Mouse (Mus musculus): ENCODE data around the gene Gm4881. TPM values are rescaled to one million over a fixed set of nuclear protein-coding genes. Genes with fewer than 3 reads are reported as not detected.

Gm4881 gene
- polyA plus RNA-seq (2015; fragmentation: Nextera tagmentation; extraction: Ambion mirVana) = not detected in 2 replicates

GRCm38 (mm10) chr7:24944257-24944950 lies at the start of gene Gm4881:
Gene Gm4881, minus strand, starts transcription at chr7:24944494.
- peaks cover 100% of the 10 kb centered on the region for H3K27me3 ChIP-seq
- under 1% methylated on average over 72 of the region's 72 CpGs for WGBS
- H3K9ac ChIP-seq = no peak within 1 kb of the TSS
- H3K27ac ChIP-seq = no peak within 1 kb of the TSS
- no peaks in the 10 kb centered on the region for H3K36me3 ChIP-seq
- H3K4me1 ChIP-seq = peaks cover 7% of the 10 kb centered on the region
- H3K9me3 ChIP-seq = no peaks in the 10 kb centered on the region
- ATAC-seq (ENCODE audit: borderline replicate concordance, extremely low read depth, low FRiP score, low TSS enrichment) = no peak
- peak within 1 kb of the TSS; percentile 52 for H3K4me2 ChIP-seq
- H3K4me3 ChIP-seq = peak within 1 kb of the TSS; percentile 24

- H3K4me3 ChIP-seq = no peak overlapping the region
- no peaks in the 10 kb centered on the region for H3K4me1 ChIP-seq
- ATAC-seq (ENCODE audit: borderline replicate concordance, extremely low read depth, low FRiP score, low TSS enrichment) = no peak
- no peak overlapping the region for H3K27ac ChIP-seq
- no peaks in the 10 kb centered on the region for H3K27me3 ChIP-seq
- no peaks in the 10 kb centered on the region for H3K36me3 ChIP-seq
- H3K4me2 ChIP-seq = no peak overlapping the region
- no peak overlapping the region for H3K9ac ChIP-seq
- no peaks in the 10 kb centered on the region for H3K9me3 ChIP-seq
- WGBS = 61% methylated on average over 6 of the region's 6 CpGs
These were observed 48.8 kb upstream of the Gm4881 start for GRCm38 (mm10) chr7:24993081-24993480.

GRCm38 (mm10) chr7:24990478-24990877 lies 46.2 kb upstream of the Gm4881 start:
- Histone ChIP-seq H3K9me3 (no peaks in the 10 kb centered on the region), H3K9ac (no peak overlapping the region), H3K4me1 (no peaks in the 10 kb centered on the region), H3K36me3 (no peaks in the 10 kb centered on the region), H3K27me3 (no peaks in the 10 kb centered on the region), H3K4me2 (no peak overlapping the region), H3K4me3 (no peak overlapping the region), H3K27ac (no peak overlapping the region)
- WGBS = 84% methylated on average over 8 of the region's 8 CpGs
- no peak for ATAC-seq (ENCODE audit: borderline replicate concordance, extremely low read depth, low FRiP score, low TSS enrichment)

- no peak overlapping the region for H3K4me3 ChIP-seq
- no peak overlapping the region for H3K4me2 ChIP-seq
- H3K36me3 ChIP-seq = no peaks in the 10 kb centered on the region
- H3K27ac ChIP-seq = no peak overlapping the region
- no peak for ATAC-seq (ENCODE audit: borderline replicate concordance, extremely low read depth, low FRiP score, low TSS enrichment)
- H3K27me3 ChIP-seq = no peaks in the 10 kb centered on the region
- H3K9me3 ChIP-seq = no peaks in the 10 kb centered on the region
- WGBS = 76% methylated on average over 14 of the region's 14 CpGs
- no peaks in the 10 kb centered on the region for H3K4me1 ChIP-seq
- no peak overlapping the region for H3K9ac ChIP-seq
These were observed 43.6 kb upstream of the Gm4881 start for GRCm38 (mm10) chr7:24987941-24988340.

- Histone ChIP-seq H3K27me3 (no peaks in the 10 kb centered on the region), H3K4me2 (no peak overlapping the region), H3K36me3 (no peaks in the 10 kb centered on the region), H3K9ac (no peak overlapping the region), H3K4me3 (no peak overlapping the region), H3K4me1 (no peaks in the 10 kb centered on the region), H3K27ac (no peak overlapping the region), H3K9me3 (no peaks in the 10 kb centered on the region)
- ATAC-seq (ENCODE audit: borderline replicate concordance, extremely low read depth, low FRiP score, low TSS enrichment) = no peak
- 65% methylated on average over 5 of the region's 5 CpGs for WGBS
These were observed 41.5 kb upstream of the Gm4881 start for GRCm38 (mm10) chr7:24985799-24986198.

- Histone ChIP-seq H3K4me1 (no peaks in the 10 kb centered on the region), H3K27me3 (no peaks in the 10 kb centered on the region), H3K36me3 (no peaks in the 10 kb centered on the region), H3K9me3 (no peaks in the 10 kb centered on the region), H3K4me3 (no peak overlapping the region), H3K9ac (no peak overlapping the region), H3K4me2 (no peak overlapping the region), H3K27ac (no peak overlapping the region)
- ATAC-seq (ENCODE audit: borderline replicate concordance, extremely low read depth, low FRiP score, low TSS enrichment) = no peak
- 86% methylated on average over 2 of the region's 2 CpGs for WGBS
These were observed 40.0 kb upstream of the Gm4881 start for GRCm38 (mm10) chr7:24984307-24984706.

- Histone ChIP-seq H3K9ac (no peak overlapping the region), H3K9me3 (no peaks in the 10 kb centered on the region), H3K4me3 (no peak overlapping the region), H3K27me3 (no peaks in the 10 kb centered on the region), H3K36me3 (no peaks in the 10 kb centered on the region), H3K4me2 (no peak overlapping the region), H3K4me1 (no peaks in the 10 kb centered on the region), H3K27ac (no peak overlapping the region)
- ATAC-seq (ENCODE audit: borderline replicate concordance, extremely low read depth, low FRiP score, low TSS enrichment) = no peak
- 75% methylated on average over 5 of the region's 5 CpGs for WGBS
These were observed 39.1 kb upstream of the Gm4881 start for GRCm38 (mm10) chr7:24983396-24983795.

- no peak for ATAC-seq (ENCODE audit: borderline replicate concordance, extremely low read depth, low FRiP score, low TSS enrichment)
- 67% methylated on average over 7 of the region's 7 CpGs for WGBS
These were observed 36.1 kb upstream of the Gm4881 start for GRCm38 (mm10) chr7:24980439-24980838.

GRCm38 (mm10) chr7:24978781-24979180 lies 34.5 kb upstream of the Gm4881 start:
- WGBS = 81% methylated on average over 7 of the region's 7 CpGs
- ATAC-seq (ENCODE audit: borderline replicate concordance, extremely low read depth, low FRiP score, low TSS enrichment) = no peak
- no peaks in the 10 kb centered on the region for H3K9me3 ChIP-seq
- no peak overlapping the region for H3K4me3 ChIP-seq
- no peaks in the 10 kb centered on the region for H3K4me1 ChIP-seq
- H3K9ac ChIP-seq = no peak overlapping the region
- no peak overlapping the region for H3K27ac ChIP-seq
- no peak overlapping the region for H3K4me2 ChIP-seq
- H3K27me3 ChIP-seq = no peaks in the 10 kb centered on the region
- no peaks in the 10 kb centered on the region for H3K36me3 ChIP-seq

More at GRCm38 (mm10) chr7:24980439-24980838, 36.1 kb upstream of the Gm4881 start:
- Histone ChIP-seq H3K9ac (no peak overlapping the region), H3K4me1 (no peaks in the 10 kb centered on the region), H3K36me3 (no peaks in the 10 kb centered on the region), H3K4me3 (no peak overlapping the region), H3K27me3 (no peaks in the 10 kb centered on the region), H3K4me2 (no peak overlapping the region), H3K27ac (no peak overlapping the region), H3K9me3 (no peaks in the 10 kb centered on the region)

GRCm38 (mm10) chr7:24974893-24975595 lies 30.8 kb upstream of the Gm4881 start:
- Histone ChIP-seq H3K9ac (no peak overlapping the region), H3K4me1 (peaks cover 5% of the 10 kb centered on the region), H3K36me3 (no peaks in the 10 kb centered on the region), H3K27ac (no peak overlapping the region), H3K27me3 (no peaks in the 10 kb centered on the region), H3K4me2 (no peak overlapping the region), H3K9me3 (no peaks in the 10 kb centered on the region), H3K4me3 (no peak overlapping the region)
- WGBS = 29% methylated on average over 9 of the region's 9 CpGs
- no peak for ATAC-seq (ENCODE audit: borderline replicate concordance, extremely low read depth, low FRiP score, low TSS enrichment)

GRCm38 (mm10) chr7:24973902-24974301 lies 29.6 kb upstream of the Gm4881 start:
- Histone ChIP-seq H3K4me2 (no peak overlapping the region), H3K27me3 (no peaks in the 10 kb centered on the region), H3K36me3 (peaks cover 3% of the 10 kb centered on the region; the same call in 1 of the 2 replicates), H3K9ac (no peak overlapping the region), H3K9me3 (no peaks in the 10 kb centered on the region), H3K27ac (no peak overlapping the region), H3K4me1 (peaks cover 5% of the 10 kb centered on the region), H3K4me3 (no peak overlapping the region)
- WGBS = 51% methylated on average over 5 of the region's 5 CpGs
- ATAC-seq (ENCODE audit: borderline replicate concordance, extremely low read depth, low FRiP score, low TSS enrichment) = no peak

- Histone ChIP-seq H3K9me3 (no peaks in the 10 kb centered on the region), H3K4me2 (no peak overlapping the region), H3K27ac (no peak overlapping the region), H3K4me3 (no peak overlapping the region), H3K4me1 (peaks cover 5% of the 10 kb centered on the region), H3K36me3 (peaks cover 3% of the 10 kb centered on the region; the same call in 1 of the 2 replicates), H3K27me3 (no peaks in the 10 kb centered on the region), H3K9ac (no peak overlapping the region)
- no peak for ATAC-seq (ENCODE audit: borderline replicate concordance, extremely low read depth, low FRiP score, low TSS enrichment)
- WGBS = 73% methylated on average over 4 of the region's 4 CpGs
These were observed 28.9 kb upstream of the Gm4881 start for GRCm38 (mm10) chr7:24973208-24973607.

All from lung, embryonic 15.5 days (tissue).